In genomic region chr11:17284055-17284454, GRCm38 (mm10) we compare ENCODE assay signal across 10 mouse cellular contexts. TPM values are rescaled to one million over a fixed set of nuclear protein-coding genes. Genes with fewer than 3 reads are reported as not detected.
DNase-seq lines count a peak whose midpoint lies in the region; ATAC-seq and TF ChIP-seq lines count a peak whose summit lies in the region.
"Had no signal": no experiment of that assay in that cellular context is flagged by ENCODE, and none has a peak within 500 bp of the region (broad histone marks: within the 10 kb centered on the region; RNA-seq: fewer than 3 reads in every experiment).

No protein-coding gene starts in this region.

- peak; percentile 58 for DNase-seq in splenic B cell, adult 2 months (ENCODE audit: low read depth, low spot score)
- DNase-seq in left cerebral cortex, adult 11 months (ENCODE audit: low spot score): no peak
- no peak for DNase-seq in urinary bladder, postnatal 10 days (ENCODE audit: low spot score)

- no peak overlapping the region for H3K9ac ChIP-seq in intestine, postnatal 0 days (ENCODE audit: low read depth, low read length)
- no peak overlapping the region for H3K9ac ChIP-seq in intestine, embryonic 15.5 days
- no peak overlapping the region for H3K9ac ChIP-seq in ES-Bruce4 (ENCODE audit: low read depth, poor library complexity, severe bottlenecking)
- no peak overlapping the region for H3K9ac ChIP-seq in hindbrain, embryonic 13.5 days
- H3K9ac ChIP-seq: lung, embryonic 15.5 days had no signal

- no peak overlapping the region for H3K27ac ChIP-seq in intestine, postnatal 0 days (ENCODE audit: low read depth, low read length)
- no peak overlapping the region for H3K27ac ChIP-seq in intestine, embryonic 15.5 days
- H3K27ac ChIP-seq in ES-Bruce4 (ENCODE audit: insufficient read depth, low read length): no peak overlapping the region
- no peak overlapping the region for H3K27ac ChIP-seq in cortical plate, adult 2 months (ENCODE audit: insufficient read depth, low read length)
- no peak overlapping the region for H3K27ac ChIP-seq in hindbrain, embryonic 13.5 days
- H3K27ac ChIP-seq: lung, embryonic 15.5 days had no signal

- WGBS in intestine, postnatal 0 days: 69% methylated on average over 10 of the region's 10 CpGs
- WGBS in intestine, embryonic 15.5 days: 70% methylated on average over 10 of the region's 10 CpGs
- 68% methylated on average over 10 of the region's 10 CpGs for WGBS in hindbrain, embryonic 13.5 days

- TF ChIP-seq EP300 in ES-Bruce4 (IDR thresholded peaks at IDR 0.05; ENCODE audit: insufficient read depth, low read depth, low read length): no peak

- H3K4me3 ChIP-seq in intestine, postnatal 0 days (ENCODE audit: low read depth, low read length): no peak overlapping the region
- H3K4me3 ChIP-seq in intestine, embryonic 15.5 days (replicated peaks): no peak overlapping the region
- H3K4me3 ChIP-seq in ES-Bruce4 (ENCODE audit: low read depth, low read length): no peak overlapping the region
- no peak overlapping the region for H3K4me3 ChIP-seq in cortical plate, adult 2 months (ENCODE audit: insufficient read depth, low read length)
- no peak overlapping the region for H3K4me3 ChIP-seq in hindbrain, embryonic 13.5 days
- H3K4me3 ChIP-seq: lung, embryonic 15.5 days had no signal

- no peak for TF ChIP-seq POLR2A in ES-Bruce4 (IDR thresholded peaks at IDR 0.05; ENCODE audit: insufficient read depth, low read length)
- no peak for TF ChIP-seq POLR2A in cortical plate, adult 2 months (IDR thresholded peaks at IDR 0.05; ENCODE audit: extremely low read depth, insufficient read depth, low read length)

- no peaks in the 10 kb centered on the region for H3K36me3 ChIP-seq in intestine, postnatal 0 days (ENCODE audit: control insufficient read depth, insufficient read depth)
- H3K36me3 ChIP-seq in intestine, embryonic 15.5 days: no peaks in the 10 kb centered on the region
- no peaks in the 10 kb centered on the region for H3K36me3 ChIP-seq in ES-Bruce4 (ENCODE audit: control insufficient read depth, insufficient read depth, low read length, poor library complexity, severe bottlenecking)
- H3K36me3 ChIP-seq in splenic B cell, adult 2 months (ENCODE audit: control insufficient read depth, insufficient read depth, low read length, poor library complexity, severe bottlenecking): no peaks in the 10 kb centered on the region
- H3K36me3 ChIP-seq in hindbrain, embryonic 13.5 days: no peaks in the 10 kb centered on the region
- H3K36me3 ChIP-seq: lung, embryonic 15.5 days had no signal

- no peak for ATAC-seq in intestine, postnatal 0 days
- no peak for ATAC-seq in intestine, embryonic 15.5 days
- ATAC-seq in hindbrain, embryonic 13.5 days (ENCODE audit: low FRiP score): no peak
- ATAC-seq: intestine, embryonic 16.5 days had no signal

- no peaks in the 10 kb centered on the region for H3K9me3 ChIP-seq in intestine, postnatal 0 days (ENCODE audit: control insufficient read depth)
- no peaks in the 10 kb centered on the region for H3K9me3 ChIP-seq in intestine, embryonic 15.5 days
- no peaks in the 10 kb centered on the region for H3K9me3 ChIP-seq in ES-Bruce4 (replicated peaks; ENCODE audit: control insufficient read depth, insufficient read depth, low read length, poor library complexity, severe bottlenecking)
- no peaks in the 10 kb centered on the region for H3K9me3 ChIP-seq in hindbrain, embryonic 13.5 days
- H3K9me3 ChIP-seq: lung, embryonic 15.5 days had no signal

- TF ChIP-seq CTCF in intestine, postnatal 0 days (IDR thresholded peaks at IDR 0.05; ENCODE audit: low read depth): peak; percentile 53
- peak; percentile 74 for TF ChIP-seq CTCF in ES-Bruce4 (IDR thresholded peaks at IDR 0.05; ENCODE audit: low read depth, low read length)
- TF ChIP-seq CTCF in cortical plate, adult 2 months (IDR thresholded peaks at IDR 0.05; ENCODE audit: extremely low read depth, insufficient read depth, low read length): 0 out of 2 replicates have a peak, but pooled peaks have one; percentile 11

- no peak overlapping the region for H3K4me2 ChIP-seq in intestine, postnatal 0 days (replicated peaks; ENCODE audit: low read depth)
- H3K4me2 ChIP-seq in intestine, embryonic 15.5 days (replicated peaks): no peak overlapping the region
- no peak overlapping the region for H3K4me2 ChIP-seq in hindbrain, embryonic 13.5 days
- H3K4me2 ChIP-seq: lung, embryonic 15.5 days had no signal

- no peaks in the 10 kb centered on the region for H3K4me1 ChIP-seq in intestine, postnatal 0 days (replicated peaks; ENCODE audit: control insufficient read depth, insufficient read depth, low read length)
- no peaks in the 10 kb centered on the region for H3K4me1 ChIP-seq in intestine, embryonic 15.5 days (replicated peaks)
- no peaks in the 10 kb centered on the region for H3K4me1 ChIP-seq in ES-Bruce4 (ENCODE audit: control insufficient read depth, insufficient read depth, low read length)
- H3K4me1 ChIP-seq in cortical plate, adult 2 months (ENCODE audit: control insufficient read depth, insufficient read depth, low read length): no peaks in the 10 kb centered on the region
- H3K4me1 ChIP-seq in hindbrain, embryonic 13.5 days (replicated peaks): no peaks in the 10 kb centered on the region
- H3K4me1 ChIP-seq: lung, embryonic 15.5 days had no signal

- H3K27me3 ChIP-seq in intestine, postnatal 0 days (replicated peaks; ENCODE audit: control insufficient read depth, insufficient read depth, low read length): no peaks in the 10 kb centered on the region
- H3K27me3 ChIP-seq in intestine, embryonic 15.5 days (replicated peaks): no peaks in the 10 kb centered on the region
- H3K27me3 ChIP-seq in ES-Bruce4 (ENCODE audit: control insufficient read depth, insufficient read depth, low read length, poor library complexity, severe bottlenecking): no peaks in the 10 kb centered on the region
- H3K27me3 ChIP-seq in splenic B cell, adult 2 months (ENCODE audit: control insufficient read depth, insufficient read depth, low read length, poor library complexity, severe bottlenecking): no peaks in the 10 kb centered on the region
- H3K27me3 ChIP-seq in hindbrain, embryonic 13.5 days: no peaks in the 10 kb centered on the region
- H3K27me3 ChIP-seq: lung, embryonic 15.5 days had no signal

RNA-seq across cellular contexts. Expression of gene C1d, which starts 26.7 kb away (rescaled TPM):
- 101 and 106 TPM in 2 replicates for polyA plus RNA-seq in intestine, postnatal 0 days (2015; fragmentation: Nextera tagmentation; extraction: Ambion mirVana)
- polyA plus RNA-seq in intestine, embryonic 15.5 days (2015; fragmentation: Nextera tagmentation; extraction: Ambion mirVana): 96.8 and 116 TPM in 2 replicates
- 94.3 and 114 TPM in 2 replicates for polyA plus RNA-seq in ES-Bruce4 (2011; ENCODE audit: insufficient read depth, insufficient read length, low read depth, missing spikeins)
- polyA plus RNA-seq in cortical plate, adult 2 months (2012; rRNA removed): 26.7 and 34.0 TPM in 2 replicates
- 129 and 131 TPM in 2 replicates for polyA plus RNA-seq in hindbrain, embryonic 13.5 days (2015; fragmentation: Nextera tagmentation; extraction: Ambion mirVana)

Comparison
In these comparisons a context has a peak if more than half of its experiments do, and no peak if none do; other contexts are left out.
1. CTCF ChIP-seq: peak in every context shown above with its lines; median percentile 74 in ES-Bruce4; 53 in intestine, postnatal 0 days; 11 in cortical plate, adult 2 months.